Mouse (Mus musculus) frontal cortex, postnatal 10 days (tissue): Measurements from ENCODE around the gene 2310034G01Rik.

Source experiments
- DNase-seq, 2 experiments: peaks; one replicate each; pipeline ENCODE4 v3.0.0; 2022; ENCODE audit warnings: low spot score in 2 of 2, mixed read lengths in 1 of 2

The 2310034G01Rik gene

DNA sequence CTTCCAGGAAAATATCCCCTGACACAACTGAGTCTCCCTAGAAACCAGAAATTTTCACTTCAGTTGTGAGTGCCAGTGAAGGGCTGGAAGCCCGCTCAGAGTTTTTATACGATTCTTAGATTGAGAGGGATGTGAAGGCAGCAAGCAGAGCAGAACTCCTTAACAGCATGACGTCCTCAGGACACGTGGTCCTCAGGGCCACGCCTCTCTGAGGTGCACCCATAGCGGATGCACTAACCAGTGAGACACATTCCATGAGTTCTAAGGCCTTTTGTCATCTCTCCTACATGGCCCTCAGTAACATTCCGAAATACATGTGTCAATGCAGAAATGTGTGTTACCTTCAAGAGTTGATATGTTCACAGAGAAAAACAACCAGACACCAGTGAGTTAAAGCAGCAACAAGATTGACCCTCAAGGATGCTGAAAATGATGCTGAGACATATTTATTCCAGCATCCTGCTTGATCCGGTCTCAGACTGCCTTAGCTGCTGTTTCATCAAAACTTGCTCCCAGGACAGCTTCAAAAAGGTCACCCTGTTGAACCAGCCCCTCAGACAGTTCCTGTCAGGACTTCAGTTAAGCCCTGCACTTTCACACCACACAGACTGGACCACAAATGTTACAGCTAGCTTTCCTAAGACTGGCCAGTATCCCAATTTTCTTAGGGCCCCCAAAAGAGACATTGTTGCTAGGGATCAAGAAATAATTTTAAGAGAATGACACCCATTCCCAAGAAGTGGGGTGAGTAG, 49.6 kb downstream of the 2310034G01Rik start:
- no peak for DNase-seq
